Mouse (Mus musculus): ENCODE results near the gene Gm9918.

GRCm38 (mm10) chr15:102315292-102315691 is 44.9 kb downstream of the Gm9918 start:
- TF ChIP-seq POLR2A (IDR thresholded peaks at IDR 0.05; ENCODE audit: control insufficient read depth, extremely low read depth, insufficient read depth, low read length, poor library complexity) (no peak), CTCF (IDR thresholded peaks at IDR 0.05; ENCODE audit: borderline replicate concordance, control insufficient read depth, extremely low read depth, insufficient read depth, low read length, poor library complexity) (no peak)
